23 mouse cellular contexts compared by ENCODE assay signal in genomic region chr1:184889454-184889853, GRCm38 (mm10). TPM values are rescaled to one million over a fixed set of nuclear protein-coding genes. Genes with fewer than 3 reads are reported as not detected.
DNase-seq lines count a peak whose midpoint lies in the region; ATAC-seq and TF ChIP-seq lines count a peak whose summit lies in the region.
"Had no signal": no experiment of that assay in that cellular context is flagged by ENCODE, and none has a peak within 500 bp of the region (broad histone marks: within the 10 kb centered on the region; RNA-seq: fewer than 3 reads in every experiment).

No protein-coding gene starts in this region.

- intact Hi-C loops in heart, adult 2 months (cut with DNase I): no loop called here

- H3K36me3 ChIP-seq in heart, adult 2 months (ENCODE audit: control insufficient read depth, insufficient read depth, low read length): no peaks in the 10 kb centered on the region
- no peaks in the 10 kb centered on the region for H3K36me3 ChIP-seq in heart, embryonic 10.5 days
- no peaks in the 10 kb centered on the region for H3K36me3 ChIP-seq in midbrain, embryonic 11.5 days (ENCODE audit: control insufficient read depth, insufficient read depth, low read length)
- H3K36me3 ChIP-seq in midbrain, embryonic 13.5 days: no peaks in the 10 kb centered on the region
- H3K36me3 ChIP-seq: embryonic facial prominence, embryonic 15.5 days; forebrain, embryonic 10.5 days; hindbrain, embryonic 10.5 days; intestine, embryonic 15.5 days had no signal

- no peak overlapping the region for H3K9ac ChIP-seq in heart, adult 2 months (ENCODE audit: low read depth, low read length)
- H3K9ac ChIP-seq in midbrain, embryonic 11.5 days (ENCODE audit: low read length): no peak overlapping the region
- H3K9ac ChIP-seq in midbrain, embryonic 13.5 days (replicated peaks): no peak overlapping the region
- H3K9ac ChIP-seq: embryonic facial prominence, embryonic 15.5 days; hindbrain, embryonic 14.5 days; intestine, embryonic 15.5 days had no signal

- no peak for TF ChIP-seq POLR2A in heart, adult 2 months (IDR thresholded peaks at IDR 0.05; ENCODE audit: insufficient read depth, low read depth, low read length)

- WGBS in heart, adult 2 months: 59% methylated on average over 6 of the region's 6 CpGs
- 90% methylated on average over 6 of the region's 6 CpGs for WGBS in heart, embryonic 10.5 days
- WGBS in midbrain, embryonic 11.5 days: 96% methylated on average over 6 of the region's 6 CpGs
- WGBS in midbrain, embryonic 13.5 days: 93% methylated on average over 6 of the region's 6 CpGs

- 0 out of 2 replicates have a peak, but pooled peaks have one; percentile 24 for TF ChIP-seq EP300 in heart, adult 2 months (IDR thresholded peaks at IDR 0.05; ENCODE audit: insufficient read depth, low read depth, low read length)

- H3K79me2 ChIP-seq in heart, adult 2 months (replicated peaks; ENCODE audit: control insufficient read depth, insufficient read depth, low read length): no peaks in the 10 kb centered on the region

- peaks cover 2% of the 10 kb centered on the region; the same call in 1 of the 2 replicates for H3K4me1 ChIP-seq in heart, adult 2 months (ENCODE audit: control insufficient read depth, insufficient read depth, low read length)
- H3K4me1 ChIP-seq in heart, embryonic 10.5 days: no peaks in the 10 kb centered on the region
- H3K4me1 ChIP-seq in midbrain, embryonic 11.5 days (ENCODE audit: control insufficient read depth, insufficient read depth, low read length): no peaks in the 10 kb centered on the region
- no peaks in the 10 kb centered on the region for H3K4me1 ChIP-seq in midbrain, embryonic 13.5 days (replicated peaks)
- H3K4me1 ChIP-seq: embryonic facial prominence, embryonic 15.5 days; forebrain, embryonic 10.5 days; hindbrain, embryonic 10.5 days; intestine, embryonic 15.5 days had no signal

- H3K4me2 ChIP-seq in midbrain, embryonic 11.5 days: no peak overlapping the region
- H3K4me2 ChIP-seq in midbrain, embryonic 13.5 days (replicated peaks): no peak overlapping the region
- H3K4me2 ChIP-seq: embryonic facial prominence, embryonic 15.5 days; hindbrain, embryonic 14.5 days; intestine, embryonic 15.5 days had no signal

- no peak overlapping the region for H3K27ac ChIP-seq in heart, adult 2 months
- H3K27ac ChIP-seq in heart, embryonic 10.5 days: no peak overlapping the region
- H3K27ac ChIP-seq in midbrain, embryonic 11.5 days (ENCODE audit: low read depth, low read length): no peak overlapping the region
- H3K27ac ChIP-seq in midbrain, embryonic 13.5 days: no peak overlapping the region
- H3K27ac ChIP-seq: embryonic facial prominence, embryonic 15.5 days; forebrain, embryonic 10.5 days; gastrocnemius, adult 2 months; hindbrain, embryonic 10.5 days; hindbrain, embryonic 14.5 days; intestine, embryonic 15.5 days had no signal

- no peaks in the 10 kb centered on the region for H3K27me3 ChIP-seq in heart, adult 2 months (ENCODE audit: control insufficient read depth, insufficient read depth, low read length)
- peaks cover 6% of the 10 kb centered on the region; the same call in 1 of the 2 replicates for H3K27me3 ChIP-seq in heart, embryonic 10.5 days (ENCODE audit: insufficient read depth, poor library complexity, severe bottlenecking)
- H3K27me3 ChIP-seq in midbrain, embryonic 11.5 days (ENCODE audit: control insufficient read depth, insufficient read depth, low read length): no peaks in the 10 kb centered on the region
- peaks cover 4% of the 10 kb centered on the region; the same call in 1 of the 2 replicates for H3K27me3 ChIP-seq in midbrain, embryonic 13.5 days
- H3K27me3 ChIP-seq: embryonic facial prominence, embryonic 15.5 days; intestine, embryonic 15.5 days had no signal

- no peak for ATAC-seq in midbrain, embryonic 11.5 days (ENCODE audit: low FRiP score)
- no peak for ATAC-seq in midbrain, embryonic 13.5 days
- peak; percentile 45; the same call in 1 of the 2 replicates for ATAC-seq in megakaryocyte-erythroid progenitor cell, adult 5-6 weeks (replicated peaks; ENCODE audit: low FRiP score, low TSS enrichment, poor library complexity, severe bottlenecking)
- ATAC-seq: forebrain, embryonic 14.5 days; intestine, embryonic 15.5 days had no signal

- no peak overlapping the region for H3K4me3 ChIP-seq in heart, adult 2 months
- H3K4me3 ChIP-seq in heart, embryonic 10.5 days: no peak overlapping the region
- no peak overlapping the region for H3K4me3 ChIP-seq in midbrain, embryonic 11.5 days (ENCODE audit: low read depth, low read length)
- no peak overlapping the region for H3K4me3 ChIP-seq in midbrain, embryonic 13.5 days (replicated peaks)
- H3K4me3 ChIP-seq: embryonic facial prominence, embryonic 15.5 days; erythroblast, embryonic 14.5 days; forebrain, embryonic 10.5 days; gastrocnemius, adult 2 months; hindbrain, embryonic 10.5 days; intestine, embryonic 15.5 days had no signal

- no peaks in the 10 kb centered on the region for H3K9me3 ChIP-seq in heart, embryonic 10.5 days
- H3K9me3 ChIP-seq in midbrain, embryonic 11.5 days (ENCODE audit: control insufficient read depth, low read length): no peaks in the 10 kb centered on the region
- no peaks in the 10 kb centered on the region for H3K9me3 ChIP-seq in midbrain, embryonic 13.5 days
- H3K9me3 ChIP-seq: embryonic facial prominence, embryonic 15.5 days; forebrain, embryonic 10.5 days; hindbrain, embryonic 10.5 days; intestine, embryonic 15.5 days had no signal

- no peak for TF ChIP-seq CTCF in heart, adult 2 months (IDR thresholded peaks at IDR 0.05)

- DNase-seq in adrenal gland, adult 8-10 months: peak; percentile 28
- no peak for DNase-seq in adrenal gland, postnatal 25 days
- DNase-seq in heart, adult 2 months: peak in 1 of 2 experiments; percentile 62
- no peak for DNase-seq in heart, embryonic 10.5 days (ENCODE audit: low spot score)
- DNase-seq in midbrain, embryonic 11.5 days (ENCODE audit: low spot score, missing footprints): peak; percentile 76
- DNase-seq in embryo, embryonic 11 days: no peak
- DNase-seq: cerebellum, adult 2 months; cerebellum, postnatal 10 days; gastrocnemius, adult 2 months; gastrocnemius, postnatal 25 days; kidney, adult 18-20 months had no signal

RNA-seq across cellular contexts. Expression of gene C130074G19Rik, which starts 6.4 kb away (rescaled TPM):
- 10 to 100 TPM; 30.1 to 57.1 (median 41.9) TPM for total RNA-seq in adrenal gland, adult 8-10 months (2022)
- total RNA-seq in adrenal gland, postnatal 25 days (2021): 20.8 and 24.7 TPM in 2 replicates
- total RNA-seq in heart, adult 2 months (2021): 10 to 100 TPM; 13.5 to 18.8 TPM
- 7.3 and 10.7 TPM in 2 replicates for polyA plus RNA-seq in heart, adult 2 months (2012; rRNA removed)
- polyA plus RNA-seq in heart, embryonic 10.5 days (2016; fragmentation: Nextera tagmentation; extraction: Ambion mirVana): 0.22 and 0.82 TPM in 2 replicates
- 0.50 and 0.52 TPM in 2 replicates for polyA plus RNA-seq in midbrain, embryonic 11.5 days (2014; fragmentation: Nextera tagmentation; extraction: Ambion mirVana)
- 0.85 and 1.2 TPM in 2 replicates for polyA plus RNA-seq in midbrain, embryonic 13.5 days (2015; fragmentation: Nextera tagmentation; extraction: Ambion mirVana)
- not detected in 2 replicates for total RNA-seq in megakaryocyte-erythroid progenitor cell, adult 5-6 weeks (2014; fragmentation: Nextera tagmentation)
- total RNA-seq in megakaryocyte-erythroid progenitor cell, adult 5-6 weeks (2017): not detected in 2 replicates
- total RNA-seq: granulocyte monocyte progenitor cell, adult 5-6 weeks; MEL had no signal
- polyA plus RNA-seq: C2C12 had no signal

RNA-seq across cellular contexts. Expression of gene Marc2, which starts 43.2 kb away (rescaled TPM):
- total RNA-seq in adrenal gland, adult 8-10 months (2022): 100 to 1,000 TPM; 349 to 519 (median 450) TPM
- 257 and 310 TPM in 2 replicates for total RNA-seq in adrenal gland, postnatal 25 days (2021)
- 100 to 1,000 TPM; 106 to 146 TPM for total RNA-seq in heart, adult 2 months (2021)
- polyA plus RNA-seq in heart, adult 2 months (2012; rRNA removed): 41.6 and 56.6 TPM in 2 replicates
- polyA plus RNA-seq in heart, embryonic 10.5 days (2016; fragmentation: Nextera tagmentation; extraction: Ambion mirVana): 72.9 and 98.6 TPM in 2 replicates
- polyA plus RNA-seq in midbrain, embryonic 11.5 days (2014; fragmentation: Nextera tagmentation; extraction: Ambion mirVana): 107 and 110 TPM in 2 replicates
- 93.0 and 95.2 TPM in 2 replicates for polyA plus RNA-seq in midbrain, embryonic 13.5 days (2015; fragmentation: Nextera tagmentation; extraction: Ambion mirVana)
- total RNA-seq in megakaryocyte-erythroid progenitor cell, adult 5-6 weeks (2014; fragmentation: Nextera tagmentation): 166 and 271 TPM in 2 replicates
- total RNA-seq in megakaryocyte-erythroid progenitor cell, adult 5-6 weeks (2017): 101 and 114 TPM in 2 replicates

Comparison
In these comparisons a context has a peak if more than half of its experiments do, and no peak if none do; other contexts are left out.
1. DNase-seq: peak in adrenal gland, adult 8-10 months (single experiment) and midbrain, embryonic 11.5 days (single experiment); none in adrenal gland, postnatal 25 days (single experiment), heart, embryonic 10.5 days (single experiment) and embryo, embryonic 11 days (single experiment).
2. RNA of gene C130074G19Rik, which starts 6.4 kb away (total RNA-seq): 30.1 to 57.1 TPM in adrenal gland, adult 8-10 months, 20.8 to 24.7 TPM in adrenal gland, postnatal 25 days and 13.5 to 18.8 TPM in heart, adult 2 months; not detected in megakaryocyte-erythroid progenitor cell, adult 5-6 weeks; every median in the first group is over 10 times any median in the second.